Mouse (Mus musculus): ENCODE results near the gene Noxred1. TPM values are rescaled to one million over a fixed set of nuclear protein-coding genes. Genes with fewer than 3 reads are reported as not detected.

Gene Noxred1
- polyA plus RNA-seq, 1 experiment from 2014 or later: 2.3 TPM

GRCm38 (mm10) chr12:87253878-87254277 is 15.3 kb upstream of the Noxred1 start:
- H3K36me3 ChIP-seq (ENCODE audit: control insufficient read depth, insufficient read depth, low read length): peaks cover 83% of the 10 kb centered on the region
- H3K4me3 ChIP-seq (ENCODE audit: low read depth, low read length): no peak overlapping the region
- ATAC-seq (ENCODE audit: low read depth): no peak

DNA sequence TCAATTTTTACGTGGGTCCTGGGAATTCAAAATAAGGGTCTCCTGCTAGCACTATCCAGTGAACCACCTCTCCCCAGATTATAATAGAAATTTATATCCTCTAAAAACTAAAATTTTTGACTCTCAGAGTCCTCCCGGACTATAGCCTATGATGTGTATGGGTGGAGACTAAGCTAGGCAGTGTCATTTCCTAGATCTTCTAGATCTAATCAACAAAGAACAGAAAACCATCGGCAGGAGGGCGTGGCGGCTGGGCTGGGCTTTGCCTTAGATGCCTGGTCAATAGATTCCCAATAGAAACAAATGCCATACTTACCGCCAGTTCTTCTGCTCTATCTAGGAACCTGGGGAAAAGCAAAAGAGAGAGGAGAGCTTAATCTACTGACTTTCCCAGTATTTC is 11.6 kb upstream of the Noxred1 start:
- 96% methylated on average over 6 of the region's 6 CpGs for WGBS
- no peak overlapping the region for H3K9ac ChIP-seq (replicated peaks; ENCODE audit: low read depth, low read length)

More at GRCm38 (mm10) chr12:87253878-87254277, 15.3 kb upstream of the Noxred1 start:
- H3K27me3 ChIP-seq (ENCODE audit: control insufficient read depth, insufficient read depth, low read length): no peaks in the 10 kb centered on the region
- 97% methylated on average over 6 of the region's 6 CpGs for WGBS
- no peaks in the 10 kb centered on the region for H3K4me1 ChIP-seq (ENCODE audit: control insufficient read depth, insufficient read depth, low read length)
- H3K4me2 ChIP-seq (ENCODE audit: low read depth, low read length): no peak overlapping the region
- no peaks in the 10 kb centered on the region for H3K9me3 ChIP-seq (ENCODE audit: control insufficient read depth, low read length)
- no peak overlapping the region for H3K9ac ChIP-seq (replicated peaks; ENCODE audit: low read depth, low read length)
- no peak overlapping the region for H3K27ac ChIP-seq (ENCODE audit: low read depth, low read length)

GRCm38 (mm10) chr12:87236882-87237483 is 1.5 kb downstream of the Noxred1 start:
- no peaks in the 10 kb centered on the region for H3K4me1 ChIP-seq (ENCODE audit: control insufficient read depth, insufficient read depth, low read length)
- WGBS: 86% methylated on average over 5 of the region's 5 CpGs
- H3K9ac ChIP-seq (replicated peaks; ENCODE audit: low read depth, low read length): no peak overlapping the region
- ATAC-seq (ENCODE audit: low read depth): no peak
- H3K36me3 ChIP-seq (ENCODE audit: control insufficient read depth, insufficient read depth, low read length): peaks cover 25% of the 10 kb centered on the region
- no peaks in the 10 kb centered on the region for H3K27me3 ChIP-seq (ENCODE audit: control insufficient read depth, insufficient read depth, low read length)
- H3K27ac ChIP-seq (ENCODE audit: low read depth, low read length): no peak overlapping the region
- no peaks in the 10 kb centered on the region for H3K9me3 ChIP-seq (ENCODE audit: control insufficient read depth, low read length)
- H3K4me2 ChIP-seq (ENCODE audit: low read depth, low read length): no peak overlapping the region
- no peak overlapping the region for H3K4me3 ChIP-seq (ENCODE audit: low read depth, low read length)

More for the DNA sequence above, 11.6 kb upstream of the Noxred1 start:
- Histone ChIP-seq H3K27ac (ENCODE audit: low read depth, low read length) (no peak overlapping the region), H3K4me3 (ENCODE audit: low read depth, low read length) (no peak overlapping the region), H3K36me3 (ENCODE audit: control insufficient read depth, insufficient read depth, low read length) (peaks cover 74% of the 10 kb centered on the region), H3K4me1 (ENCODE audit: control insufficient read depth, insufficient read depth, low read length) (no peaks in the 10 kb centered on the region), H3K9me3 (ENCODE audit: control insufficient read depth, low read length) (no peaks in the 10 kb centered on the region), H3K4me2 (ENCODE audit: low read depth, low read length) (no peak overlapping the region), H3K27me3 (ENCODE audit: control insufficient read depth, insufficient read depth, low read length) (no peaks in the 10 kb centered on the region)
- no peak for ATAC-seq (ENCODE audit: low read depth)

- Histone ChIP-seq H3K4me3 (ENCODE audit: low read depth, low read length) (no peak overlapping the region), H3K9ac (replicated peaks; ENCODE audit: low read depth, low read length) (no peak overlapping the region), H3K36me3 (ENCODE audit: control insufficient read depth, insufficient read depth, low read length) (no peaks in the 10 kb centered on the region), H3K4me2 (ENCODE audit: low read depth, low read length) (no peak overlapping the region), H3K4me1 (ENCODE audit: control insufficient read depth, insufficient read depth, low read length) (no peaks in the 10 kb centered on the region), H3K27ac (ENCODE audit: low read depth, low read length) (no peak overlapping the region), H3K9me3 (ENCODE audit: control insufficient read depth, low read length) (no peaks in the 10 kb centered on the region), H3K27me3 (ENCODE audit: control insufficient read depth, insufficient read depth, low read length) (no peaks in the 10 kb centered on the region)
- ATAC-seq (ENCODE audit: low read depth): no peak
Measured at GRCm38 (mm10) chr12:87230379-87230895, 8.1 kb downstream of the Noxred1 start.

DNA sequence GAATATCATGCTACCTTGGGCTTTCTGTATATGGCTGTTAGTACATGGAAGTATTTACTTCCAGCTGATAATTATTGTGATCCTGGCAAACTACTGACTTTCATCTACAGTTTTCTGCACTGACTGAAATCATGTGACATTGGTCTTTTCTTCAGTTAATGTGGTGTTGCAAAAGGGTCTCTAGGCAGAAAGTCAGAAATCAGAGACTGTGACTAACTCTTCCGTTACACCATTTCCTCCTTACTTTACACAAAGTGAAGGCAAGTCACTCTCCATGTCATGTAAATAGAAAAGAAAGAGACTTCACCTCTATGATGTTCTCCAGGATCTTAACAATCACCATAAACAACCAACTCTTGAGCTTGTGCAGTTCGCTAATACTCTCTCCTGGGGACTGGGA is 8.9 kb downstream of the Noxred1 start:
- WGBS: 94% methylated on average over 2 of the region's 2 CpGs
- Histone ChIP-seq H3K36me3 (ENCODE audit: control insufficient read depth, insufficient read depth, low read length) (no peaks in the 10 kb centered on the region), H3K4me2 (ENCODE audit: low read depth, low read length) (no peak overlapping the region), H3K4me3 (ENCODE audit: low read depth, low read length) (no peak overlapping the region), H3K9me3 (ENCODE audit: control insufficient read depth, low read length) (no peaks in the 10 kb centered on the region), H3K4me1 (ENCODE audit: control insufficient read depth, insufficient read depth, low read length) (no peaks in the 10 kb centered on the region), H3K9ac (replicated peaks; ENCODE audit: low read depth, low read length) (no peak overlapping the region), H3K27me3 (ENCODE audit: control insufficient read depth, insufficient read depth, low read length) (no peaks in the 10 kb centered on the region), H3K27ac (ENCODE audit: low read depth, low read length) (no peak overlapping the region)
- ATAC-seq (ENCODE audit: low read depth): no peak

GRCm38 (mm10) chr12:87226801-87227200 is 11.7 kb downstream of the Noxred1 start:
- no peak overlapping the region for H3K9ac ChIP-seq (replicated peaks; ENCODE audit: low read depth, low read length)
- no peak overlapping the region for H3K27ac ChIP-seq (ENCODE audit: low read depth, low read length)
- H3K4me1 ChIP-seq (ENCODE audit: control insufficient read depth, insufficient read depth, low read length): no peaks in the 10 kb centered on the region
- 76% methylated on average over 7 of the region's 7 CpGs for WGBS
- no peaks in the 10 kb centered on the region for H3K9me3 ChIP-seq (ENCODE audit: control insufficient read depth, low read length)
- H3K36me3 ChIP-seq (ENCODE audit: control insufficient read depth, insufficient read depth, low read length): no peaks in the 10 kb centered on the region
- no peaks in the 10 kb centered on the region for H3K27me3 ChIP-seq (ENCODE audit: control insufficient read depth, insufficient read depth, low read length)
- no peak overlapping the region for H3K4me3 ChIP-seq (ENCODE audit: low read depth, low read length)
- ATAC-seq (ENCODE audit: low read depth): no peak
- H3K4me2 ChIP-seq (ENCODE audit: low read depth, low read length): no peak overlapping the region

- Histone ChIP-seq H3K27me3 (ENCODE audit: control insufficient read depth, insufficient read depth, low read length) (no peaks in the 10 kb centered on the region), H3K36me3 (ENCODE audit: control insufficient read depth, insufficient read depth, low read length) (no peaks in the 10 kb centered on the region), H3K4me3 (ENCODE audit: low read depth, low read length) (no peak overlapping the region), H3K4me1 (ENCODE audit: control insufficient read depth, insufficient read depth, low read length) (no peaks in the 10 kb centered on the region), H3K27ac (ENCODE audit: low read depth, low read length) (no peak overlapping the region), H3K9me3 (ENCODE audit: control insufficient read depth, low read length) (no peaks in the 10 kb centered on the region), H3K9ac (replicated peaks; ENCODE audit: low read depth, low read length) (no peak overlapping the region), H3K4me2 (ENCODE audit: low read depth, low read length) (no peak overlapping the region)
- no peak for ATAC-seq (ENCODE audit: low read depth)
- 74% methylated on average over 10 of the region's 10 CpGs for WGBS
Measured at GRCm38 (mm10) chr12:87224950-87225349, 13.6 kb downstream of the Noxred1 start.

DNA sequence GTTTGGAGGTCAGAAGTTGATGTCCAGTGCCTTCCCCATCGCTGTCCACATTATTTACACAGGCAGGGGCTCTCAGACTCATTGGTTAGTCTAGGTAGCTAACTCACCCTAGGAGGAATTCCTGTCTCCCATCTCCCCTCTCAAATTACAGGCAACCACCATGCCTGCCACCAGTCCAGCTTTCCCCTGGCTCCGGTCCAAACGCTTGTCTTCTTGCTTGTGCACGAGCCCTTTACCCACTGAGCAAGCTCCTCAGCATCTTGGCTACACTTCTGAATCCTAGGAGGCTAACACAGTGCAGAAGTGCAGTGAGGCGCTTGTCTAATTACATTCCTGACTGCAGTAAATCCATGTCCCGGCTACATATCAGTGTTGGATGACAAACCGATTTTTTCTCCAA is 19.2 kb downstream of the Noxred1 start:
- Histone ChIP-seq H3K4me3 (ENCODE audit: low read depth, low read length) (no peak overlapping the region), H3K36me3 (ENCODE audit: control insufficient read depth, insufficient read depth, low read length) (no peaks in the 10 kb centered on the region), H3K9me3 (ENCODE audit: control insufficient read depth, low read length) (no peaks in the 10 kb centered on the region), H3K4me2 (ENCODE audit: low read depth, low read length) (no peak overlapping the region), H3K27me3 (ENCODE audit: control insufficient read depth, insufficient read depth, low read length) (no peaks in the 10 kb centered on the region), H3K27ac (ENCODE audit: low read depth, low read length) (no peak overlapping the region), H3K9ac (replicated peaks; ENCODE audit: low read depth, low read length) (no peak overlapping the region), H3K4me1 (ENCODE audit: control insufficient read depth, insufficient read depth, low read length) (no peaks in the 10 kb centered on the region)
- WGBS: 75% methylated on average over 7 of the region's 7 CpGs
- ATAC-seq (ENCODE audit: low read depth): no peak

- Histone ChIP-seq H3K27ac (ENCODE audit: low read depth, low read length) (no peak overlapping the region), H3K9me3 (ENCODE audit: control insufficient read depth, low read length) (no peaks in the 10 kb centered on the region)
Measured at GRCm38 (mm10) chr12:87217596-87217995, 20.9 kb downstream of the Noxred1 start.

More at GRCm38 (mm10) chr12:87217596-87217995, 20.9 kb downstream of the Noxred1 start:
- no peak for ATAC-seq (ENCODE audit: low read depth)
- Histone ChIP-seq H3K4me3 (ENCODE audit: low read depth, low read length) (no peak overlapping the region), H3K27me3 (ENCODE audit: control insufficient read depth, insufficient read depth, low read length) (no peaks in the 10 kb centered on the region), H3K9ac (replicated peaks; ENCODE audit: low read depth, low read length) (no peak overlapping the region), H3K4me2 (ENCODE audit: low read depth, low read length) (no peak overlapping the region), H3K36me3 (ENCODE audit: control insufficient read depth, insufficient read depth, low read length) (no peaks in the 10 kb centered on the region), H3K4me1 (ENCODE audit: control insufficient read depth, insufficient read depth, low read length) (no peaks in the 10 kb centered on the region)
